20 mouse cellular contexts compared by ENCODE assay signal in genomic region chr2:129247707-129248121, GRCm38 (mm10). TPM values are rescaled to one million over a fixed set of nuclear protein-coding genes. Genes with fewer than 3 reads are reported as not detected.
DNase-seq lines count a peak whose midpoint lies in the region; ATAC-seq lines count a peak whose summit lies in the region.
"Had no signal": no experiment of that assay in that cellular context is flagged by ENCODE, and none has a peak within 500 bp of the region (broad histone marks: within the 10 kb centered on the region; RNA-seq: fewer than 3 reads in every experiment).

No protein-coding gene starts in this region.

- no peaks in the 10 kb centered on the region for H3K9me3 ChIP-seq in kidney, embryonic 16.5 days (ENCODE audit: low read length)
- no peaks in the 10 kb centered on the region for H3K9me3 ChIP-seq in intestine, embryonic 16.5 days (ENCODE audit: control insufficient read depth, low read length)
- H3K9me3 ChIP-seq: forebrain, embryonic 10.5 days; limb, embryonic 15.5 days; midbrain, embryonic 12.5 days had no signal

- no peaks in the 10 kb centered on the region for H3K27me3 ChIP-seq in kidney, embryonic 16.5 days (ENCODE audit: insufficient read depth, low read length)
- H3K27me3 ChIP-seq in intestine, embryonic 16.5 days (replicated peaks; ENCODE audit: control insufficient read depth, insufficient read depth, low read length) = no peaks in the 10 kb centered on the region
- H3K27me3 ChIP-seq: CH12.LX; limb, embryonic 15.5 days; midbrain, embryonic 12.5 days; Patski had no signal

- no peaks in the 10 kb centered on the region for H3K4me1 ChIP-seq in kidney, embryonic 16.5 days (ENCODE audit: insufficient read depth, low read length)
- peaks cover 26% of the 10 kb centered on the region for H3K4me1 ChIP-seq in intestine, embryonic 16.5 days (ENCODE audit: control insufficient read depth, insufficient read depth, low read length)
- H3K4me1 ChIP-seq: midbrain, embryonic 12.5 days had no signal

- no peak overlapping the region for H3K27ac ChIP-seq in kidney, embryonic 16.5 days (ENCODE audit: low read length)
- peak overlapping the region; percentile 57 for H3K27ac ChIP-seq in intestine, embryonic 16.5 days (ENCODE audit: low read length)
- H3K27ac ChIP-seq: forebrain, embryonic 10.5 days; layer of hippocampus, adult 2 months; limb, embryonic 15.5 days; macrophage; midbrain, embryonic 12.5 days had no signal

- no peak for ATAC-seq in kidney, embryonic 16.5 days (ENCODE audit: low FRiP score, low TSS enrichment)
- ATAC-seq in intestine, embryonic 16.5 days = peak; percentile 79
- no peak for ATAC-seq in megakaryocyte, adult 5-6 weeks (ENCODE audit: poor library complexity, severe bottlenecking)
- ATAC-seq: Patski had no signal

- H3K4me2 ChIP-seq in kidney, embryonic 16.5 days (replicated peaks; ENCODE audit: low read depth, low read length) = no peak overlapping the region
- H3K4me2 ChIP-seq in intestine, embryonic 16.5 days (ENCODE audit: low read depth, low read length) = peak overlapping the region; percentile 5; the same call in 1 of the 2 replicates
- H3K4me2 ChIP-seq: limb, embryonic 15.5 days; midbrain, embryonic 12.5 days had no signal

- H3K36me3 ChIP-seq in kidney, embryonic 16.5 days (ENCODE audit: insufficient read depth, low read length) = no peaks in the 10 kb centered on the region
- H3K36me3 ChIP-seq in intestine, embryonic 16.5 days (ENCODE audit: control insufficient read depth, insufficient read depth, low read length) = no peaks in the 10 kb centered on the region
- H3K36me3 ChIP-seq: forebrain, embryonic 10.5 days; limb, embryonic 15.5 days; midbrain, embryonic 12.5 days had no signal

- no peak overlapping the region for H3K9ac ChIP-seq in kidney, embryonic 16.5 days (replicated peaks; ENCODE audit: low read length)
- H3K9ac ChIP-seq in intestine, embryonic 16.5 days (ENCODE audit: low read depth, low read length) = peak overlapping the region; percentile 8; the same call in 1 of the 2 replicates
- H3K9ac ChIP-seq: limb, embryonic 15.5 days; midbrain, embryonic 12.5 days had no signal

- DNase-seq in kidney, adult 18-20 months = peak; percentile 64
- peak; percentile 62 for DNase-seq in ES-CJ7 (ENCODE audit: low read depth, low spot score)
- DNase-seq in kidney, postnatal 25 days = peak; percentile 72 to 91
- no peak for DNase-seq in gastrocnemius, postnatal 4 days (ENCODE audit: low spot score in 2 of 2)
- DNase-seq in thymus, postnatal 14 days = no peak
- DNase-seq: adrenal gland, postnatal 36 days; cerebellum, adult 2 months; cerebellum, postnatal 36 days; gastrocnemius, postnatal 10 days; thymus, postnatal 36 days had no signal

- 90% methylated on average over 7 of the region's 7 CpGs for WGBS in kidney, embryonic 16.5 days
- WGBS in intestine, embryonic 16.5 days = 64% methylated on average over 7 of the region's 7 CpGs

- no peak overlapping the region for H3K4me3 ChIP-seq in kidney, embryonic 16.5 days (ENCODE audit: low read length)
- H3K4me3 ChIP-seq in intestine, embryonic 16.5 days (ENCODE audit: low read length) = no peak overlapping the region
- H3K4me3 ChIP-seq: forebrain, embryonic 10.5 days; layer of hippocampus, adult 2 months; limb, embryonic 15.5 days; midbrain, embryonic 12.5 days had no signal

RNA-seq across cellular contexts. Expression of gene Slc20a1, which starts 49.1 kb away (rescaled TPM):
- 28.3 and 31.3 TPM in 2 replicates for polyA plus RNA-seq in kidney, embryonic 16.5 days (2015; fragmentation: Nextera tagmentation; extraction: Ambion mirVana)
- 28.8 and 30.4 TPM in 2 replicates for polyA plus RNA-seq in intestine, embryonic 16.5 days (2015; fragmentation: Nextera tagmentation; extraction: Ambion mirVana)
- 10 to 100 TPM; 16.9 to 18.7 TPM for total RNA-seq in gastrocnemius, postnatal 4 days (2021)
- 18.7 and 22.8 TPM in 2 replicates for total RNA-seq in megakaryocyte, adult 5-6 weeks (2015)
- total RNA-seq in megakaryocyte, adult 5-6 weeks (2017) = 52.4 and 70.8 TPM in 2 replicates

RNA-seq across cellular contexts. Expression of gene Ckap2l, which starts 49.3 kb away (rescaled TPM):
- polyA plus RNA-seq in kidney, embryonic 16.5 days (2015; fragmentation: Nextera tagmentation; extraction: Ambion mirVana) = 43.7 and 52.2 TPM in 2 replicates
- 30.9 and 32.7 TPM in 2 replicates for polyA plus RNA-seq in intestine, embryonic 16.5 days (2015; fragmentation: Nextera tagmentation; extraction: Ambion mirVana)
- 10 to 100 TPM; 14.0 to 15.6 TPM for total RNA-seq in gastrocnemius, postnatal 4 days (2021)
- 87.4 and 94.5 TPM in 2 replicates for total RNA-seq in megakaryocyte, adult 5-6 weeks (2015)
- total RNA-seq in megakaryocyte, adult 5-6 weeks (2017) = 63.0 and 74.2 TPM in 2 replicates

Comparison
In these comparisons a context has a peak if more than half of its experiments do, and no peak if none do; other contexts are left out.
1. DNase-seq: peak in kidney, adult 18-20 months (single experiment), ES-CJ7 (single experiment) and kidney, postnatal 25 days (2 of 2); none in gastrocnemius, postnatal 4 days (0 of 2) and thymus, postnatal 14 days (single experiment).